Mouse (Mus musculus) heart, embryonic 13.5 days (tissue): Measurements from ENCODE around the gene Nyx. TPM values are rescaled to one million over a fixed set of nuclear protein-coding genes. Genes with fewer than 3 reads are reported as not detected.

Source experiments
- ATAC-seq: fragments of 200-750 bp; cut with Nextera tagmentation; 2 replicates; pipeline ENCODE4 v1.8.0; 2017; ENCODE audit warnings: moderate TSS enrichment; ENCODE audit not compliant: insufficient number of reproducible peaks, low FRiP score, low TSS enrichment; ENCODE audit errors: extremely low read depth
- H3K27ac ChIP-seq: fragments of 300-500 bp; sonication (generic); replicated peaks from 2 replicates; pipeline ENCODE4 v1.5.1; 2015; ENCODE audit warnings: moderate library complexity, mild to moderate bottlenecking, inconsistent platforms
- H3K27me3 ChIP-seq: fragments of 300-500 bp; sonication (generic); replicated peaks from 2 replicates; pipeline ENCODE4 v1.6.1; 2015; ENCODE audit warnings: mild to moderate bottlenecking, inconsistent platforms
- H3K36me3 ChIP-seq: fragments of 300-500 bp; sonication (generic); 2 replicates; pipeline ENCODE4 v1.6.1; 2015; ENCODE audit warnings: mild to moderate bottlenecking, inconsistent platforms
- H3K4me1 ChIP-seq: fragments of 300-500 bp; sonication (generic); 2 replicates; pipeline ENCODE4 v1.6.1; 2015; ENCODE audit warnings: inconsistent platforms
- H3K4me2 ChIP-seq: fragments of 300-500 bp; sonication (generic); 2 replicates; pipeline ENCODE4 v1.6.1; 2015; ENCODE audit warnings: inconsistent platforms, mild to moderate bottlenecking, moderate library complexity
- H3K4me3 ChIP-seq: fragments of 300-500 bp; sonication (generic); 2 replicates; pipeline ENCODE4 v1.5.1; 2015; ENCODE audit warnings: moderate library complexity, mild to moderate bottlenecking, inconsistent platforms
- H3K9ac ChIP-seq: fragments of 300-500 bp; sonication (generic); 2 replicates; pipeline ENCODE4 v1.6.1; 2015; ENCODE audit warnings: inconsistent platforms, mild to moderate bottlenecking, moderate library complexity
- H3K9me3 ChIP-seq: fragments of 300-500 bp; sonication (generic); 2 replicates; pipeline ENCODE4 v1.6.1; 2016; ENCODE audit warnings: inconsistent platforms
- WGBS: fragments of 180-500 bp; shearing (Covaris S2); methylation state at CpG from one replicate; pipeline ENCODE4 v1.1.7; 2015; ENCODE audit warnings: mixed read lengths; 5-methylcytosine and 5-hydroxymethylcytosine counted together
- polyA plus RNA-seq: library from polyadenylated mRNA; unstranded; fragments of >200 nt; fragmentation: Nextera tagmentation; extraction: Ambion mirVana; gene quantifications from 2 replicates; pipeline ENCODE4 v1.2.1, GENCODE M21; 2015

Nyx gene
- polyA plus RNA-seq, 1 experiment from 2014 or later: 0.04 TPM

DNA sequence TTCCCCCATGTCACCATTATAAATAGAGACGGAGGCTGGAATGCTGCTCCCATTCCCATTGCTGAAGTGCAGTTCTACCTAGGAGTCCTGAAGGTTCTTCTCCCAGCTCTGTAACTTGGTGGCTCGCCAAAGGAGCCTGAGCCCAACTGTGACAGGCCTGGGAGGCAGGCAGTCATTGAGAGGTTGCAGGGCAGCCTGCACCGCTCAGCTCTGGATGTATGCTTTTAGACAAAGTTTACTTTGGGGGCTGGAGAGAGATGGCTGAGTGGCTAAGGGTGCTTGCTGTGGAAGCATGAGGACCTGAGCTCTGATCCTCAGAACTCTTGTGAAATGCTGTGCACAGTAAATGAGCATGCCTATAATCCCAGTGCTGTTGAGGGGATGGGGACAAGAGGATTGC, 25.0 kb downstream of the Nyx start:
- no peak overlapping the region for H3K27ac ChIP-seq
- no peaks in the 10 kb centered on the region for H3K36me3 ChIP-seq
- no peak overlapping the region for H3K9ac ChIP-seq
- H3K9me3 ChIP-seq: peaks cover 12% of the 10 kb centered on the region; the same call in 1 of the 2 replicates
- 43% methylated on average over 3 of the region's 3 CpGs for WGBS
- H3K27me3 ChIP-seq: peaks cover 46% of the 10 kb centered on the region
- H3K4me2 ChIP-seq: no peak overlapping the region
- H3K4me1 ChIP-seq: no peaks in the 10 kb centered on the region
- H3K4me3 ChIP-seq: no peak overlapping the region
- ATAC-seq: no peak

GRCm38 (mm10) chrX:13492922-13493321, 27.0 kb downstream of the Nyx start:
- H3K36me3 ChIP-seq: no peaks in the 10 kb centered on the region
- ATAC-seq: no peak
- peaks cover 36% of the 10 kb centered on the region for H3K27me3 ChIP-seq
- 0 out of 2 replicates have a peak, but pooled peaks cover 2% of the 10 kb centered on the region for H3K9me3 ChIP-seq
- H3K9ac ChIP-seq: no peak overlapping the region
- no peak overlapping the region for H3K4me2 ChIP-seq
- H3K27ac ChIP-seq: no peak overlapping the region
- H3K4me1 ChIP-seq: no peaks in the 10 kb centered on the region
- H3K4me3 ChIP-seq: no peak overlapping the region

GRCm38 (mm10) chrX:13494892-13495703, 29.2 kb downstream of the Nyx start:
- Histone ChIP-seq H3K9me3 (no peaks in the 10 kb centered on the region), H3K9ac (no peak overlapping the region), H3K36me3 (no peaks in the 10 kb centered on the region), H3K27me3 (peaks cover 27% of the 10 kb centered on the region), H3K27ac (no peak overlapping the region), H3K4me2 (no peak overlapping the region), H3K4me3 (no peak overlapping the region), H3K4me1 (no peaks in the 10 kb centered on the region)
- WGBS: 70% methylated on average over 8 of the region's 8 CpGs
- ATAC-seq: no peak

GRCm38 (mm10) chrX:13500284-13500683, 34.4 kb downstream of the Nyx start:
- Histone ChIP-seq H3K4me2 (no peak overlapping the region), H3K9me3 (0 out of 2 replicates have a peak, but pooled peaks cover 5% of the 10 kb centered on the region), H3K4me3 (no peak overlapping the region), H3K36me3 (no peaks in the 10 kb centered on the region), H3K9ac (no peak overlapping the region), H3K27me3 (peaks cover 25% of the 10 kb centered on the region), H3K4me1 (no peaks in the 10 kb centered on the region), H3K27ac (no peak overlapping the region)
- no peak for ATAC-seq
- 76% methylated on average over 4 of the region's 4 CpGs for WGBS

- no peak overlapping the region for H3K4me3 ChIP-seq
- H3K4me1 ChIP-seq: no peaks in the 10 kb centered on the region
- H3K9me3 ChIP-seq: 0 out of 2 replicates have a peak, but pooled peaks cover 5% of the 10 kb centered on the region
- WGBS: 57% methylated on average over 7 of the region's 7 CpGs
- no peak overlapping the region for H3K27ac ChIP-seq
- no peak for ATAC-seq
- no peaks in the 10 kb centered on the region for H3K36me3 ChIP-seq
- peaks cover 24% of the 10 kb centered on the region for H3K27me3 ChIP-seq
- H3K4me2 ChIP-seq: no peak overlapping the region
- H3K9ac ChIP-seq: no peak overlapping the region
Measured at GRCm38 (mm10) chrX:13502862-13503375, 37.0 kb downstream of the Nyx start.

GRCm38 (mm10) chrX:13504389-13504788, 38.5 kb downstream of the Nyx start:
- H3K4me2 ChIP-seq: no peak overlapping the region
- 77% methylated on average over 7 of the region's 7 CpGs for WGBS
- H3K4me3 ChIP-seq: no peak overlapping the region
- H3K9ac ChIP-seq: no peak overlapping the region
- ATAC-seq: no peak
- peaks cover 24% of the 10 kb centered on the region for H3K27me3 ChIP-seq
- no peaks in the 10 kb centered on the region for H3K36me3 ChIP-seq
- H3K9me3 ChIP-seq: 0 out of 2 replicates have a peak, but pooled peaks cover 5% of the 10 kb centered on the region
- H3K27ac ChIP-seq: no peak overlapping the region
- no peaks in the 10 kb centered on the region for H3K4me1 ChIP-seq

DNA sequence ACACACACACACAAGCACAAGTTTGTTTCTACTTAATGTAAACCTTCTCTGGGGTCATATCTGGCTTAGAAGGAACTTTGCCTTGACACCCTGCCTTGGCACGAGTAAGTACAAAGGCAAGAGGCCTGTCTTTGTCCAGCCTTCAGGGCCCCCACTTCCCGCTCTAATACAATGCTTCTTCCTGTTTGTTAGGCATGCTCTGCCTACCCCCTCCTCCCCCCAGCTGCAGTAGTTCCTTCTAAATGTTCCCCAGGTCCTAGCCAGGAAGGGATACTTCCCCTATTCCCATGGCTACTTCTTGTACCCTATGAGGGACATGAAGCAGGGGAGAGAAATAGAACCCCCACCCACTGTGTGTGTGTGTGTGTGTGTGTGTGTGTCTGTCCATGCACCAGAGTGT, 40.5 kb downstream of the Nyx start:
- Histone ChIP-seq H3K9ac (no peak overlapping the region), H3K27me3 (peaks cover 29% of the 10 kb centered on the region), H3K4me3 (no peak overlapping the region), H3K4me2 (no peak overlapping the region), H3K27ac (no peak overlapping the region), H3K4me1 (no peaks in the 10 kb centered on the region), H3K36me3 (no peaks in the 10 kb centered on the region), H3K9me3 (0 out of 2 replicates have a peak, but pooled peaks cover 5% of the 10 kb centered on the region)
- 54% methylated on average over 2 of the region's 2 CpGs for WGBS
- ATAC-seq: no peak

DNA sequence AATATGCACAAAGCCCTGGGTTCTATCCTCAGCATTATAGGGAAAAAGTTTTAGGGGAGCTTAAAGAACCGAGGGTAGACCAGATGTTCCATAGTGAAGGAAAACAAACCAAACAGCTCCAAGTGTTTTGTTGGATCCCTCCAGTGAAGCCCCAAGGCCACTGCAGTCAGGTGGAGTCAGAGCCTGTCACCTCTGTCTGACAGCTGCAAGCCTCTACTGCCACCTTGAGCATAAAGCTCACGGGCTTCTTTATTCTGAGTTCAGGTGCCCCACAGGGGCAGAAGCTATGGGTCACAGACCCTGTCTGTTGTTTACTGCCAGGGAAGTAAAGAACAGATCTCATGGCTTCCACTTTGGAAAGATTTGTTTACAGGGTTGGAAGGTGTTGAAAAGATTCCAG, 47.2 kb downstream of the Nyx start:
- H3K9ac ChIP-seq: no peak overlapping the region
- whole genome bisulfite sequencing: 34% methylated on average over 2 of the region's 2 CpGs
- peaks cover 47% of the 10 kb centered on the region for H3K27me3 ChIP-seq
- peaks cover 1% of the 10 kb centered on the region; the same call in 1 of the 2 replicates for H3K4me1 ChIP-seq
- no peak for ATAC-seq
- H3K9me3 ChIP-seq: no peaks in the 10 kb centered on the region
- no peak overlapping the region for H3K4me3 ChIP-seq
- H3K36me3 ChIP-seq: no peaks in the 10 kb centered on the region
- no peak overlapping the region for H3K4me2 ChIP-seq
- no peak overlapping the region for H3K27ac ChIP-seq

- Histone ChIP-seq H3K36me3 (no peaks in the 10 kb centered on the region), H3K27me3 (peaks cover 51% of the 10 kb centered on the region), H3K9ac (no peak overlapping the region), H3K4me3 (no peak overlapping the region), H3K9me3 (no peaks in the 10 kb centered on the region), H3K27ac (no peak overlapping the region), H3K4me1 (peaks cover 3% of the 10 kb centered on the region; the same call in 1 of the 2 replicates), H3K4me2 (no peak overlapping the region)
- no peak for ATAC-seq
- 76% methylated on average over 5 of the region's 5 CpGs for WGBS
Measured at GRCm38 (mm10) chrX:13513864-13514263, 48.0 kb downstream of the Nyx start.

GRCm38 (mm10) chrX:13516451-13516850, 50.5 kb downstream of the Nyx start:
- WGBS: 86% methylated on average over 6 of the region's 6 CpGs
- ATAC-seq: no peak

DNA sequence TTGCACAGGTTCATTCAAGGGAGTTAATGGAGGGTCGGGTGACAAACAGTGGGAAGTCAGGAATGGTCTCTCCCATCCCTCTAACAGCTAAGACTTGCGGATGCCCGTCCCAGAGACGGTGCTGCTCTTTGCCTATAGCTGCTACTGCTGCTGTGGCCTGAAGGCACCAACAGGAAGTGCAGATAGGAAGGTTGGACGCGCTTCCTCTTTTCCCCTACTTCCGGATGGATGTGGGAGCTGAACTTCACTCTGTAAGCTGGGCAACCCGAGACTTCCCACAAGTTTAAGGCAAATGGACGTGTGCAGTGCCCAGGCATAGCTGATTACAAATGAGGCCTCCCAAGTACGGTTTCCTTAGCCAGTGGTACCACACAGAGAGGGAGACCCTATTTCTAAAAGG, 52.1 kb downstream of the Nyx start:
- no peaks in the 10 kb centered on the region for H3K9me3 ChIP-seq
- WGBS: 66% methylated on average over 10 of the region's 10 CpGs
- ATAC-seq: no peak

More at GRCm38 (mm10) chrX:13516451-13516850, 50.5 kb downstream of the Nyx start:
- Histone ChIP-seq H3K4me2 (no peak overlapping the region), H3K4me3 (no peak overlapping the region), H3K9ac (no peak overlapping the region), H3K4me1 (peaks cover 16% of the 10 kb centered on the region), H3K27ac (no peak overlapping the region), H3K36me3 (no peaks in the 10 kb centered on the region), H3K27me3 (peaks cover 57% of the 10 kb centered on the region), H3K9me3 (no peaks in the 10 kb centered on the region)

More for the DNA sequence above, 52.1 kb downstream of the Nyx start:
- Histone ChIP-seq H3K27me3 (peaks cover 65% of the 10 kb centered on the region), H3K36me3 (0 out of 2 replicates have a peak, but pooled peaks cover 4% of the 10 kb centered on the region), H3K27ac (no peak overlapping the region), H3K4me3 (no peak overlapping the region), H3K4me2 (no peak overlapping the region), H3K9ac (no peak overlapping the region), H3K4me1 (peaks cover 16% of the 10 kb centered on the region)
